Mouse (Mus musculus): ENCODE measurements around the gene Mapk3.

The Mapk3 gene

GRCm38 (mm10) chr7:126802134-126802889 is 42.9 kb downstream of the Mapk3 start:
- no peak for DNase-seq (ENCODE audit: low spot score)

- no peak for DNase-seq (ENCODE audit: low spot score)
Observed at GRCm38 (mm10) chr7:126803181-126803580, 43.8 kb downstream of the Mapk3 start.

- no peak for DNase-seq (ENCODE audit: low spot score)
Observed at GRCm38 (mm10) chr7:126803751-126804150, 44.4 kb downstream of the Mapk3 start.

- no peak for DNase-seq (ENCODE audit: low spot score)
Observed at GRCm38 (mm10) chr7:126806956-126807355, 47.6 kb downstream of the Mapk3 start.

GRCm38 (mm10) chr7:126807405-126807804 is 48.0 kb downstream of the Mapk3 start:
- no peak for DNase-seq (ENCODE audit: low spot score)

- DNase-seq (ENCODE audit: low spot score) = peak; percentile 84
Observed at GRCm38 (mm10) chr7:126808703-126809455, 49.5 kb downstream of the Mapk3 start.

GRCm38 (mm10) chr7:126809723-126810369 is 50.4 kb downstream of the Mapk3 start:
- no peak for DNase-seq (ENCODE audit: low spot score)

Data from urinary bladder, postnatal 25 days (tissue).